ENCODE assay signal across 9 mouse cellular contexts in the genomic region with DNA sequence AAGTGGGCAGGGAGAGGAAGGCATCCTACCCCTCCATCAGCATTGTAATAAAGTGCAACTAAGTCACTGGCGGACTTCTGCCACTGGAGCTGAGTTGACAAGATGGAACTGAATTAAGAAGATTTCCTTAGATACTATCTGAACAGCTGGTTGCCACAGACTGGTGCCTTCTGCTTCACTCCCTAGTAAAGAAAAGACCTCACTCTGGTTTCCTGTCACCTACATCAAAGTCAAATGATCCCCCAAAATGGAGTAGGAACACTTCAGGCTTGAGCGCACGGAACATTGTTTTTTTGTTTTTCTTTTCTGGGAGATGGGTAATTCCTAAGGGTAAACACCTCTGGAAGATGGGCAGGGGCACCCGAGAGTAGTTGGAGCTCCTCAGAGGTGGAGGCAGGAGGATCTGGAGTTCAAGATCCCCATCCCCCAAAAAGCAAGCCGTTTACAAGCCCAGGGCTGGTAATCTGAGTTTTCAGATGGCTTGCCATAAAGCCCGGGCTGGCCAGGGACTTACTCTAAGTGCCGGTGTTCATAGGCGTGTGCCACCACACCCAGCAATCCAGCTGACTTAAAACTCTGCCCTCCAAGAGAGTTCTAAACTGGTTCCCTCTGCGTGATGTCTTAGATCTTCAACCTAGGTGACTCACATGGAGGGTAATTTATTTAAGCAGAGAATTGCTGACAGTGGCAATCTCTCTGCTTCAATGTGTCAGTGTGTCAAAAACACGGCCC. TPM values are rescaled to one million over a fixed set of nuclear protein-coding genes. Genes with fewer than 3 reads are reported as not detected.
DNase-seq lines count a peak whose midpoint lies in the region; ATAC-seq lines count a peak whose summit lies in the region.
"Had no signal": no experiment of that assay in that cellular context is flagged by ENCODE, and none has a peak within 500 bp of the region (broad histone marks: within the 10 kb centered on the region; RNA-seq: fewer than 3 reads in every experiment).

No protein-coding gene starts in this region.

- H3K9me3 ChIP-seq in heart, embryonic 13.5 days: no peaks in the 10 kb centered on the region
- no peaks in the 10 kb centered on the region for H3K9me3 ChIP-seq in liver, embryonic 15.5 days (replicated peaks)
- no peaks in the 10 kb centered on the region for H3K9me3 ChIP-seq in liver, embryonic 12.5 days (replicated peaks)
- H3K9me3 ChIP-seq: neural tube, embryonic 15.5 days had no signal

- H3K4me3 ChIP-seq in heart, embryonic 13.5 days: no peak overlapping the region
- H3K4me3 ChIP-seq in liver, embryonic 15.5 days (replicated peaks): no peak overlapping the region
- H3K4me3 ChIP-seq in liver, embryonic 12.5 days: no peak overlapping the region
- H3K4me3 ChIP-seq: neural tube, embryonic 15.5 days had no signal

- DNase-seq in heart, postnatal 25 days (ENCODE audit: low spot score): no peak
- DNase-seq in large intestine, adult 2 months (ENCODE audit: low read depth, low spot score): peak; percentile 65
- DNase-seq in ovary, postnatal 14 days (ENCODE audit: low spot score): no peak
- no peak for DNase-seq in left cerebral cortex, adult 9 months (ENCODE audit: low spot score in 2 of 2)

- H3K27me3 ChIP-seq in heart, embryonic 13.5 days (replicated peaks): no peaks in the 10 kb centered on the region
- no peaks in the 10 kb centered on the region for H3K27me3 ChIP-seq in liver, embryonic 15.5 days
- peaks cover 10% of the 10 kb centered on the region for H3K27me3 ChIP-seq in liver, embryonic 12.5 days (replicated peaks)
- H3K27me3 ChIP-seq: neural tube, embryonic 15.5 days had no signal

- intact Hi-C loops in heart, postnatal 25 days (cut with DNase I): loop anchor here (2.0 kb wide), 1 partner anchor 20 kb away; no protein-coding TSS in a partner anchor

- no peak for ATAC-seq in heart, embryonic 13.5 days (ENCODE audit: extremely low read depth, insufficient number of reproducible peaks, low FRiP score, low TSS enrichment)
- ATAC-seq in liver, embryonic 15.5 days (ENCODE audit: insufficient read depth): no peak
- ATAC-seq in liver, embryonic 12.5 days: no peak
- ATAC-seq in activated CD4-positive, CD25-positive, alpha-beta regulatory T cell, adult 4 months: peak; percentile 50

- 59% methylated on average over 10 of the region's 10 CpGs for WGBS in heart, embryonic 13.5 days
- WGBS in liver, embryonic 15.5 days (ENCODE audit: insufficient replicate concordance): 44% methylated on average over 10 of the region's 10 CpGs
- WGBS in liver, embryonic 12.5 days (ENCODE audit: insufficient replicate concordance): 55% methylated on average over 10 of the region's 10 CpGs
- 36% methylated on average over 10 of the region's 10 CpGs for WGBS in large intestine, adult 2 months

- H3K9ac ChIP-seq in heart, embryonic 13.5 days: peak overlapping the region; percentile 58; the same call in 1 of the 2 replicates
- no peak overlapping the region for H3K9ac ChIP-seq in liver, embryonic 15.5 days
- H3K9ac ChIP-seq in liver, embryonic 12.5 days: no peak overlapping the region
- H3K9ac ChIP-seq: neural tube, embryonic 15.5 days had no signal

- peak overlapping the region; percentile 75 for H3K27ac ChIP-seq in heart, embryonic 13.5 days (replicated peaks)
- H3K27ac ChIP-seq in liver, embryonic 15.5 days (replicated peaks): peak overlapping the region; percentile 70
- no peak overlapping the region for H3K27ac ChIP-seq in liver, embryonic 12.5 days
- H3K27ac ChIP-seq: neural tube, embryonic 15.5 days had no signal

- H3K4me1 ChIP-seq in heart, embryonic 13.5 days: peaks cover 86% of the 10 kb centered on the region
- H3K4me1 ChIP-seq in liver, embryonic 15.5 days (replicated peaks): peaks cover 80% of the 10 kb centered on the region
- peaks cover 56% of the 10 kb centered on the region for H3K4me1 ChIP-seq in liver, embryonic 12.5 days

- H3K36me3 ChIP-seq in heart, embryonic 13.5 days: peaks cover 12% of the 10 kb centered on the region
- H3K36me3 ChIP-seq in liver, embryonic 15.5 days (replicated peaks): 0 out of 2 replicates have a peak, but pooled peaks cover 12% of the 10 kb centered on the region
- 0 out of 2 replicates have a peak, but pooled peaks cover 4% of the 10 kb centered on the region for H3K36me3 ChIP-seq in liver, embryonic 12.5 days

- H3K4me2 ChIP-seq in heart, embryonic 13.5 days: 0 out of 2 replicates have a peak overlapping the region, but pooled peaks have one; percentile 1
- H3K4me2 ChIP-seq in liver, embryonic 15.5 days: no peak overlapping the region
- H3K4me2 ChIP-seq in liver, embryonic 12.5 days: no peak overlapping the region
- H3K4me2 ChIP-seq: neural tube, embryonic 15.5 days had no signal

RNA-seq across cellular contexts. Expression of gene Sh3bp5, which starts 21.5 kb away (rescaled TPM):
- 26.7 and 28.2 TPM in 2 replicates for polyA plus RNA-seq in heart, embryonic 13.5 days (2015; fragmentation: Nextera tagmentation; extraction: Ambion mirVana)
- 10 to 100 TPM; 41.0 to 58.1 TPM for total RNA-seq in heart, postnatal 25 days (2021)
- polyA plus RNA-seq in liver, embryonic 15.5 days (2015; fragmentation: Nextera tagmentation; extraction: Ambion mirVana): 16.9 and 21.5 TPM in 2 replicates
- polyA plus RNA-seq in liver, embryonic 12.5 days (2016; fragmentation: Nextera tagmentation; extraction: Ambion mirVana): 13.8 and 15.1 TPM in 2 replicates
- 10 to 100 TPM; 13.1 to 13.9 TPM for polyA plus RNA-seq in activated CD4-positive, CD25-positive, alpha-beta regulatory T cell, adult 4 months (2017; shearing (Covaris generic))
- 4.6 and 7.5 TPM in 2 replicates for polyA plus RNA-seq in large intestine, adult 2 months (2012; rRNA removed)
